Mouse (Mus musculus): ENCODE measurements around the gene Rnf128. TPM values are rescaled to one million over a fixed set of nuclear protein-coding genes. Genes with fewer than 3 reads are reported as not detected.

Rnf128 gene
- under 1 TPM; 0.64 to 0.73 TPM for total RNA-seq (2023)

DNA sequence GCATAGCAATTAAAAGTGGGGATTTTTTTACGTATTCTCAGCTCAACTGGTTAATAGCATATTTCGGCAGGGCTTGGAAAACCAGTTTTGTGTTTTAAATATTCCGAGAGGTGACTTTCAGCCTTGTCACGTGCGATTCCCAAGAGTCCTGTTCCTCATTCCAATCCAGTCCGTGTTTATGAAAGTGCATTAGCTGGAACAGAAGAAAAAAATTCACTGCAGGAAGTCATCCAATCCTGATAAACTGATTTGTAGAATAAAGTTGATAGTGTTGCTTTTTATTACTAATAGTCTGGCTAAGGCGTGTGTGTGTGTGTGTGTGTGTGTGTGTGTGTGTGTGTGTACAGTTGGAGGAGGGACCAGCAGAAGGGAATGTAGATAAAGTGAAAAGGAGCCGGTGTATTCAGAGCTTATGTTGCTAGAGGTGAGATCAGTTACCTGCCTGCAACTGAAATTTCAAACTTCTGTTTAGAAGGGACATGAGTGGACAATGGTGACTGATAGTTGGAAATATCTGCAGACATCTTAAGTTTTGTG is at the start of gene Rnf128:
Gene Rnf128 (plus strand): TSS at position 392 of the 537 bp plus-strand sequence.

GRCm38 (mm10) chrX:139684775-139685695 is 121.9 kb downstream of the Rnf128 start, which contains the start of gene Tbc1d8b:
Gene Tbc1d8b, plus strand, starts transcription at chrX:139684996.

GRCm38 (mm10) chrX:139714381-139714780 is 151.3 kb downstream of the Rnf128 start, which contains the start of gene Gm15013:
Gene Gm15013, minus strand, starts transcription at chrX:139714481.

Other genes with a start within 250 kb of the Rnf128 start
- under 1 TPM in 1 of 2 experiments, not detected in 1; 0.42 TPM for gene Trap1a, start 229.6 kb upstream of the Rnf128 start, total RNA-seq (2023)
- gene D330045A20Rik, start 82.9 kb upstream of the Rnf128 start, total RNA-seq (2023), result not detected
- 1 to 10 TPM; 6.2 to 6.9 TPM for gene Tbc1d8b, start 121.7 kb downstream of the Rnf128 start, total RNA-seq (2023)
- not detected for gene Gm15013, start 151.2 kb downstream of the Rnf128 start, total RNA-seq (2023)
- not detected for gene Ripply1, start 219.0 kb downstream of the Rnf128 start, total RNA-seq (2023)
- not detected for gene Cldn2, start 237.5 kb downstream of the Rnf128 start, total RNA-seq (2023)